Mouse (Mus musculus) right cerebral cortex, adult 18-20 months (tissue): Measurements from ENCODE around the gene Tmod3.
"Not testable (repeated sequence)": the region's sequence is repeated elsewhere in the genome, so short reads cannot be mapped to it uniquely, and the experiment has no call there.

Experiments
- DNase-seq: peaks from one replicate; pipeline ENCODE4 v3.0.0; 2022; ENCODE audit warnings: mixed read lengths

The Tmod3 gene

GRCm38 (mm10) chr9:75553719-75554118, 5.7 kb downstream of the Tmod3 start:
- DNase-seq, result no peak

DNA sequence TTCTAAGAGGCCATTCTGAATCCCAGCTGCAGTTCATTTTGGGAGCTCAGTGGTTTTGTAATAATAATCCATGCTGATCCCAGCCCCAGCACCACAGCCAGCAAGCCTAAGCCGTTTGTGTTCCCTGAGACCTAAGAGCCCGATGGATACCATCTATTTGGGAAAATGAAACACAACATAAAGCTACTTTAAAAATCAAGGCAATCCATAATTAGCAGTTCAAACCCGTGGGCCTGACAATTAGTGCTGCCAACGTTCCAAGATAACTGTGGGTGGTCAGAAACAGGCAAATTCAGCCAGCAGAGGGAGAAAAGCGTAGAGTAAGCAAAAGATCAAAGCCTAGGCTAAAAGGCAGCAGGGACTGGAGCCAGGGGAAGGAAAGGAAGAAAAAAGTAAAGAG, 8.1 kb downstream of the Tmod3 start:
- DNase-seq, result no peak

DNA sequence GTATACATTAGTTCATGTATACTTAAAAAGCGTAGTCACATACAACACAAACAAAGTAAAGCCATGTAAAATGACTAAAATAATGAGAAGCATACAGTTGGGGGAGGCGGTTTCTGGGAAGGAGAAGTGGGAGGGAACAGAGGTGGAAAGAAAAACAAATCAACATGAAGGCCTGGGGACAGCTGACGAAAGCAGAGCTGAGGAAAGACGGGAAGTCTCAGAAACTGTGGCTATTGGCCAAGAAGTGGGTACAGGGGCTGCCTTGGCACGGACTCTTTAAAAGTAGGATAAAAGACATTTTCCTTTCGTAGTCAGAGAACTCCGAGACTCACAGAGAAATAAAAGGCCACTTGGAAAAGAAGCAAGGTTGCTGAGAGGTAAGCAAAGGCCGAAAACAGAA, 10.4 kb downstream of the Tmod3 start:
- no peak for DNase-seq

DNA sequence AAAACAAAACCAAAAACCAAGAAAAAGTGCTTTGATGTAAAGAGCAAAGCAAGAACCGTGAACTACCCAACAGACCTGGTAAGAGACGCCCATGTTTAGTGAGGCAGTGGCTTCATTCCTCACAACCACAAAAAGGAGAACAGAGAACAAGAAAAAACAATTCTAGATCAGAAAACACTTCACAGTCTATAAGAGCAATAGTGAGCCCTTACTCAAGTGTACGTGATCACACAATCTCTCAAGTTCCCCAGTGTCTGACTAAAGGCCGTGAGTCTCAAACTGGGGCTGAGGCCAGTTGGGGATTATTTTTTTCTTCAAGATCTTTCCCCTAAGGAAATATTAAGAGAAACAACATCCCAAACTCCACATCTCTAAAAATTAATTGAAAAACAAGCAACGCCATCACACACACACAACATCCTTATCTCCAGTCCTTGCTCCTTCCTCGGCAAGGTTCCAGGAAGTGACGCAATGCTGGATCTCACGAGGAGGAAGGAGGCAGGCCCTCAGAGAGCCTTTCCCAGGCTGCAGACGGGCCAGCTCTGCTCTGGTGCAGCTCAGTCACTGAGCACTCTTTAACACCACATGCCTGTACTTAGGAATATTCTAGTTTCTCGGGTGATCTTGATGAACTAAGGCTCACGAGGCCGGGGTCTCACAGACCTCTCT, 12.4 kb downstream of the Tmod3 start:
- no peak for DNase-seq

- DNase-seq, result no peak
These were observed 13.9 kb downstream of the Tmod3 start for GRCm38 (mm10) chr9:75545514-75545913.

- DNase-seq, result no peak
These were observed 18.0 kb downstream of the Tmod3 start for GRCm38 (mm10) chr9:75541497-75541896.

- no peak for DNase-seq
These were observed 23.0 kb downstream of the Tmod3 start for GRCm38 (mm10) chr9:75536422-75536821.

- no peak for DNase-seq
These were observed 25.0 kb downstream of the Tmod3 start for GRCm38 (mm10) chr9:75534431-75534962.

DNA sequence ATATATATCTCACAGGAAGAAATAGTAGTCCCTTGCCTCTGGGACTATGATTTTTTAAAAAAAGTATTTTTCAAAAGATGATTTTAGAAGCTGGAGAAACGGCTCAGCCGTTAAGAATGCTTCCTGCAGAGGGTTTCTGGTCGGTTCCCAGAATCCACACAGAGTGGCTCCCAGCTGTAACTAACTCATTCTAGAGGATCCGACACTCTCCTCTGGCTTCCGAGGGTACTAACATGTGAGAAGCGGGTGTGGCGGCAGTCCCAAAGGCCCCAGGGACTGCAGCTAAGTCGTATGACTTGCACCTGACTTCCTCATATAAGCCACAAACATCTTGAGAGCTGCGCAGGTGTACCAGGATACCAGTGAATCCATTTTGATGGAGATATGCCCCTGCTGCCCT, 26.5 kb downstream of the Tmod3 start:
- DNase-seq, result not testable (repeated sequence)

DNA sequence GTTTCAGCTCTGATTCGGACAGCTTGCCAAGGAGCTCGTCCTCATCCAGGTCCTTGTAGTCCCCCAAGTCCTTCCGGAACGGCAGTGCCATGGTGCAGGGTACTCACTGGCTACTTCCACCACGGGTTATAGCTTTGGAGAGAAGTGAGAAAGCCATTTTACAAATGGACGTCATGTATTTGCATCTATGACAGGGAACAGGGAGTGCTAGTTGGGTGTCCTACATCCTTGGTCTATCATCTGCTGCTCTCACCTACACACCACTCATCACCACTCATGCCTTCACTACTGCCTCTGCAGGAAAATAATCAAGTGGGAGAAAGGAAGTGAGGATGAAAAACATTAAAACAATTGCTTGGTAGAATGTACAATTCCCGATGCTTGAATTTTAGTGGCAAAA, 27.0 kb downstream of the Tmod3 start:
- DNase-seq, result no peak

GRCm38 (mm10) chr9:75529358-75529757, 30.1 kb downstream of the Tmod3 start:
- no peak for DNase-seq

DNA sequence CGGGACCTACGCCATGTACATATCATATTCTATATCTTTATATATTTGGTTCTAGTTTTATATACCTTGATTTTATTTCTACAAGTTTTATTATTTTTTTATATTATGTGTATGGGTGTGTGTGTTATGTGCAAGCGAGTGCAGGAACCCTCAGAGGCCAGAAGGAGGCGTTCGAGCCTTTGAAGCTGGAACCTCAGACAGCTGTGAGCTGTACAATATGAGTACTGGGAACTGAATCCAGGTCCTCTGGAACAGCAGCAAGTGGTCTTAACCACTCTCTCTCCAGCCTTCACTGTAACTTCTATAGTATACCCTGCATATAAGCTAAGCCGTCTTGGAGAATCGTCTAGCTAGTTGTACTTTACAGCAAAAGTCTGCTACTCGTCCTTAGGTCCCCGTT, 31.4 kb downstream of the Tmod3 start:
- no peak for DNase-seq

GRCm38 (mm10) chr9:75527368-75528059, 31.9 kb downstream of the Tmod3 start:
- no peak for DNase-seq

DNA sequence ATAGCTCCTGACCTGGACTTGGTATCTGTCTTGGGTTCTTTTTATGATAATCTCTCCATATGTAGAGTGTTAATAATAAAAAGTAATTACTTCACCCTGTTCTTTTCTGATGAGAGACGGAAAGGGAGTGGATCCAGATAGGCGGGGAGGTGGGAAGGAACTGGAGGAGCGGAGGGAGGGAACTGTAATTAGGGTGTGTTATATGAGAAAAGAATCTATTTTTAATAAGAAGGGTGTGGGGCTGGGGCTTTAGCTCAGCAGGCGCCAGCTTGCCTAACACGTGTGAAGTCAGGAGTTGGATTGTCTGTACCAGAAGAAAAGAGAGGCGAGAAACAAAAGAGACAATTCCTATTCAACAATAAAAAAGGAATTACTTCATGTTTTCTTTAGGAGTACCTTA, 35.8 kb downstream of the Tmod3 start:
- peak; percentile 33 for DNase-seq

DNA sequence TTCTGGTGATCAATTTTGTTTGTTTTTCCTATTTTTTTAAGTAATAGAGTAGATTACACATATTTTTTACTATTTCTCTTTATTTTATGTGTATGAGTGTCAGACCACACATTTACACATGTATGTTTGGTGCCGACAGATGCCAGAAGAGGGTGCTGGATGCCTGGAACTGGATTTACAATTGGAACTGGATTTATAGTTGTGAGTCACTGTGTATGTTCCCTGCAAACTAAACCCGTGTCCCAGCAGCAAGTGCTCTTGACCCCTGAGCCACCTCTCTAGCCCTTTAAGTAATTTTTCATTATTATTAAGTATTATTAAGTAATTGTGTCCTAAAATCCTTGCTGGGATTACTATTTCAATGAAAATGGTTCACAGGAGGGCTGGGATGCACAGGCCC, 37.2 kb downstream of the Tmod3 start:
- DNase-seq, result no peak

GRCm38 (mm10) chr9:75521788-75522187, 37.7 kb downstream of the Tmod3 start:
- peak; percentile 30 for DNase-seq

- no peak for DNase-seq
These were observed 38.5 kb downstream of the Tmod3 start for GRCm38 (mm10) chr9:75520940-75521339.

DNA sequence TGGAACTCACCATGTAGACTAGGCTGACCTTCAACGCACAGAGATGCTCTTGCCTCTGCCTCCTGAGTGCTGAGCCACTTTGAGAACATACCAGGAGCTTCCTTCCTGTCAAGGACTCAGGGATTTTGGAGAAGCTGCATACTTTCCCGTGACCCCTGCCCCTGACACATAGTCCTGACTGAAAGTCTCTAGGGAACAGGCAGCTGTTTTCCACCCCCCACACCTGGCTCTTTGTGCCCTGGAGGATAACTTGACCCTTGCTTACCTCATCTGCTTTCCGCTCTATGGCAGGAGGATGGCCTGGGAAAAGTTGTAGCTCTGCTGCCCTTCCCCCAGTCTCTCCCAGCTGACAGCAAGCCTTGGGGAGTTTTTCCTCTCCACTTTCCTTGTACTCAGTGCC, 41.7 kb downstream of the Tmod3 start:
- DNase-seq, result no peak

DNA sequence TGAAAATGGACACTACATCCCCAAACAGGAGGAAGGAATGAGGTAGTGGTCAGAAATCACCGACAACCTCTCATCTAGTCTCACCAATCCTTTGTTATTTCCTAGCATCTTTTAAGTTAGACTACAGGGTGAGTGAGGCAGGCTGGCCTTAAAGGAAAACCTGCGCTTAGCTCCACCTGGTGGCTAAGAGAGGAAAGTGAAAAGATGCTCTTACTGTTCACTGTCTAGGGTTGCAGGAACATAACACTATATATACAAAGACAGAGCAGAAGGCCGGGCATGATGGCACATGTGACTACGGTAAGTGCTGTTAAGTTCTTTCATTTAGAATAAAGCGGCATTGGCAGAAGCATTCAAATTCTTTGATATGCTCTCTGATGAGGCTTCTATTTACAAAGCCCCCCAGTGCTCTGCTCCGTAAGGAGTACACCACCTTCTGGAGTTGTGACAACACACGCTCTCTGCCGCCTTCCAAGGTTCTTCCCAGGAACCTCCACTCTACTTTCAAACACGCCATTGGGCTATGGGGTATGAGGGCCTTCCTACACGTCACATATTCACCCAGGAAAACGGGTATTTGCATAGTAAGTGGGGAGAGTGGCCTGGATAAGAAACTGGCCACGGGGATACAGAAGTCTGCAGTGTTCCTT, 43.9 kb downstream of the Tmod3 start:
- DNase-seq, result peak; percentile 65

DNA sequence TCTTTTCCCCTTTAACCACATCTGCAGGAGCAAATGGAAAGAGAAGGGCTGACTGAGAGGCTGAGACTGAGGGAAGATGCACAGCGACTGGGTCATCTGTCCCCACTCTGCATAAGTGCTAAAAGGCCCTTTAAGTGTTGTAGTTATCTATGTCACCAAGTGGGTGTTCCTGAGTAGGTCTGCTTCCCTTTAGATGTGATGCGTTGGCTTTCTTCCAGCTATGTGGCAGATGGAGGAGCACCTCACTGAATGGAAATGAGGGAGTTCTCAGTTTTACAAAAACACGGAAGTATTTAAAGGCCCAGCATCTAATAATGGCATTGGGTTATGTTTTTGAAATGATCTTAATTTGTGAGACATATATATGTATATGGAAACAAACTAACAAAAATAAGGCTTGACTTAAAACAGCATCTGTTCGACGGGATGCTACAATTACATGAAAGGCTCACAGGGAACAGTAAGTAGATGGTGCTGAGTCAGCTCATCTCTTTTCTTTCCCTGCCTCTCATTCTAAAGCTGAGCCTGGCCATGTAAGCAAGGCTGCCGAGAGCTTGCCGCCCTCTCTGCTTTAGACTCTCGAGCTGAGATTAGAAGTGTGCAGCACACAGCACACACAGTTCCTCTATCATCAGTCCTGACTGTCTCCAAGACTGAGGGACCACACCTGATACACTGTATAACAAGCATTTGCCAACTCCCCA, 48.1 kb downstream of the Tmod3 start:
- DNase-seq, result peak; percentile 57

GRCm38 (mm10) chr9:75504311-75504710, 55.1 kb downstream of the Tmod3 start:
- DNase-seq, result no peak

- no peak for DNase-seq
These were observed 60.9 kb downstream of the Tmod3 start for GRCm38 (mm10) chr9:75498571-75498970.

- no peak for DNase-seq
These were observed 63.5 kb downstream of the Tmod3 start for GRCm38 (mm10) chr9:75495945-75496344.
